Mouse (Mus musculus) small intestine, adult 2 months (tissue): Measurements from ENCODE around the gene Traf3.

Source experiments
- CTCF ChIP-seq: fragments of 200-500 bp; IDR thresholded peaks from 2 replicates; pipeline ENCODE4 v1.5.1; 2012; ENCODE audit warnings: low read depth, mild to moderate bottlenecking, control low read depth, inconsistent platforms, low read length, moderate library complexity, mixed read lengths; ENCODE audit not compliant: insufficient replicate concordance, insufficient read length; ENCODE audit errors: extremely low read depth
- POLR2A ChIP-seq: fragments of 200-500 bp; IDR thresholded peaks from 2 replicates; pipeline ENCODE4 v1.6.1; 2012; ENCODE audit warnings: low read depth, mild to moderate bottlenecking, control low read depth, inconsistent platforms, low read length, moderate library complexity

DNA sequence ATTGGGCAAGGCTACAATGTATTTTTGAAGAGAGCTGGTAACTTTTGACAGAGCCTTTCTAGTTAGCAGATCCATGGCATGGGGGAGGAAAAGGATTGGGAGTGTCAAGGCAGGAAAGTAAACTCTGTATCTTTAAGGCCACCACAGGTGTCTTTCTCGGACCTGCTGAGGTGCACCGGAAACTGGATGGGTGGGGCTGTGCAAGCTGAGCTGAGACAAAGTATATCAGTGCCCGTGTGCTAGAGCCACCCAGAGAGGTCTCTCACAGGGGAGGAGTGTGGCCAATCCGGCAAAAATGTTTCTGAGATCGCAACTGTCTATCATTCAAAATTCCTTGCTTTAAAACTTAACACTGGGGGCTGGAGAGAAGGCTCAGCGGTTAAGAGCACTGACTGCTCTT is 69.5 kb downstream of the Traf3 start:
- TF ChIP-seq CTCF (no peak), POLR2A (no peak)
